Mouse (Mus musculus) spleen, adult 18-20 months (tissue): ENCODE measurements around the gene BC049762.

Experiments
- DNase-seq, 2 experiments: peaks; one replicate each; pipeline ENCODE4 v3.0.0; 2022; ENCODE audit warnings: mixed read lengths in 2 of 2

The BC049762 gene

GRCm38 (mm10) chr11:51214021-51214420, 48.8 kb downstream of the BC049762 start:
- no peak for DNase-seq

GRCm38 (mm10) chr11:51211426-51211825, 51.4 kb downstream of the BC049762 start:
- DNase-seq, result no peak

GRCm38 (mm10) chr11:51207758-51208157, 55.1 kb downstream of the BC049762 start:
- no peak for DNase-seq
